Mouse (Mus musculus): ENCODE results near the gene Pllp. TPM values are rescaled to one million over a fixed set of nuclear protein-coding genes. Genes with fewer than 3 reads are reported as not detected.

Gene Pllp
- polyA plus RNA-seq, 1 experiment: not detected

DNA sequence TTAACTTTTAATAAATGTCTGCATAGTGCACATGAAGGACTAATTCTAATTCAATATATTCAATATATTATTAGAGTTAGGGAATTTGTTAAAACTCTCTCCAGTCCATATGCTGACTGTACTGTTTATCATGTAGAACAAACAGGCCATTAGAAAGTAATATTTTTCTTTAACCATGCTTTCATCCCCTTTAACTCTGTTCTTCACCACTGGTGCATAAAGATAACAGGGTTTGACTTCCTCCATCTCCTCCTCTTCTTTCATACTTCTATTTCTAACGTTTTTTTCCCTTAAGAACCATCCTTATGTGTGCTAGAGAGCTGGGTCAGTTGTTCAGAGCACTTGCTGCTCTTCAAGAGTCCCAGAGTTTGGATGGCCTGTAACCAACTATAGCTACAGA lies 50.9 kb downstream of the Pllp start:
- H3K27ac ChIP-seq (ENCODE audit: insufficient read depth, low read depth, low read length): no peak overlapping the region
- H3K4me1 ChIP-seq (ENCODE audit: control insufficient read depth, insufficient read depth, low read length): no peaks in the 10 kb centered on the region
- WGBS: 52% methylated on average over 1 of the region's 1 CpGs
- TF ChIP-seq CTCF (IDR thresholded peaks at IDR 0.05; ENCODE audit: insufficient read depth, low read depth, low read length) (no peak), POLR2A (IDR thresholded peaks at IDR 0.05; ENCODE audit: insufficient read depth, low read depth, low read length) (no peak)
- no peak overlapping the region for H3K4me3 ChIP-seq (ENCODE audit: insufficient read depth, low read depth, low read length)

DNA sequence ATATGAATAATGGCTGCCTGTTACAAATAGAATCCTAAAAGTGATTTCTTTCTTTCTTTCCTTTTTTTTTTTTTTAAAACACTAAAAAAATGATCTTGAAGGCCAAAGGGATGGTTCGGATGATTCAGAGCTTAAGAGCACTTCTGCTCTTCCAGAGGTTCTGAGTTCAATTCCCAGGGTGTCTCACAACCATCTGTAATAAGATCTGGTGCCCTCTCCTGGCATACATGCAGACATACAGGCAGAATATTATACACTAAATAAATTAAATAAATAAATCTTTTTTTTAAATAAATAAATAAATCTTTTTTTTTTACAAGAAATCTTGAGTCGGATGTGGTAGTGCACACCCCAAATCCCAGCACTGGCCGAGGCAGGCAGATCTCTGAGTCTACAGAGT lies 54.1 kb downstream of the Pllp start:
- no peak for TF ChIP-seq CTCF (IDR thresholded peaks at IDR 0.05; ENCODE audit: insufficient read depth, low read depth, low read length)
- no peak for TF ChIP-seq POLR2A (IDR thresholded peaks at IDR 0.05; ENCODE audit: insufficient read depth, low read depth, low read length)
- no peak overlapping the region for H3K4me3 ChIP-seq (ENCODE audit: insufficient read depth, low read depth, low read length)
- H3K4me1 ChIP-seq (ENCODE audit: control insufficient read depth, insufficient read depth, low read length): no peaks in the 10 kb centered on the region
- H3K27ac ChIP-seq (ENCODE audit: insufficient read depth, low read depth, low read length): no peak overlapping the region
- WGBS: 93% methylated on average over 3 of the region's 3 CpGs

- Histone ChIP-seq H3K27ac (ENCODE audit: insufficient read depth, low read depth, low read length) (no peak overlapping the region), H3K4me3 (ENCODE audit: insufficient read depth, low read depth, low read length) (no peak overlapping the region), H3K4me1 (ENCODE audit: control insufficient read depth, insufficient read depth, low read length) (no peaks in the 10 kb centered on the region)
- TF ChIP-seq POLR2A (IDR thresholded peaks at IDR 0.05; ENCODE audit: insufficient read depth, low read depth, low read length) (no peak), CTCF (IDR thresholded peaks at IDR 0.05; ENCODE audit: insufficient read depth, low read depth, low read length) (no peak)
- WGBS: 80% methylated on average over 2 of the region's 2 CpGs
Measured at GRCm38 (mm10) chr8:94641183-94641582, 54.9 kb downstream of the Pllp start.

DNA sequence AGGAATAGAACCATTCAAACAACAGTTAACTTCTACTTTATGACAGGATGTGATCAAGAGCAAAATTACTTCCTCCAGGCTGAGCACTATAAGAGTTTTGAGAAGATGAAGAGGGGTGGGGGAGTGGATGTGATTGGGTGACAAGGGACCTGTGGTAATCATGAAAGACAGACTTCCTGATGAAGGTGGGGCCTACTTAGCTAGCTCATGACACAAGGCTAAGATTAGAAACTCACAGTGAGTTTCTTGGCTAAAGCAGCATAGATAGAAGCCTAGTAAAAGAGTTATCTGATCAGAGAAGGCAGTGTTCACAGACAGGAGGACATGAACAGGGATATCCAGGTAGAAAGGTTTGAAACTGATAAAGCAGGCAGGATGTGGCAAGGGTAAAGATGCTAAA lies 61.9 kb downstream of the Pllp start:
- no peaks in the 10 kb centered on the region for H3K4me1 ChIP-seq (ENCODE audit: control insufficient read depth, insufficient read depth, low read length)
- H3K4me3 ChIP-seq (ENCODE audit: insufficient read depth, low read depth, low read length): no peak overlapping the region
- H3K27ac ChIP-seq (ENCODE audit: insufficient read depth, low read depth, low read length): no peak overlapping the region
- TF ChIP-seq CTCF (IDR thresholded peaks at IDR 0.05; ENCODE audit: insufficient read depth, low read depth, low read length): no peak
- no peak for TF ChIP-seq POLR2A (IDR thresholded peaks at IDR 0.05; ENCODE audit: insufficient read depth, low read depth, low read length)

DNA sequence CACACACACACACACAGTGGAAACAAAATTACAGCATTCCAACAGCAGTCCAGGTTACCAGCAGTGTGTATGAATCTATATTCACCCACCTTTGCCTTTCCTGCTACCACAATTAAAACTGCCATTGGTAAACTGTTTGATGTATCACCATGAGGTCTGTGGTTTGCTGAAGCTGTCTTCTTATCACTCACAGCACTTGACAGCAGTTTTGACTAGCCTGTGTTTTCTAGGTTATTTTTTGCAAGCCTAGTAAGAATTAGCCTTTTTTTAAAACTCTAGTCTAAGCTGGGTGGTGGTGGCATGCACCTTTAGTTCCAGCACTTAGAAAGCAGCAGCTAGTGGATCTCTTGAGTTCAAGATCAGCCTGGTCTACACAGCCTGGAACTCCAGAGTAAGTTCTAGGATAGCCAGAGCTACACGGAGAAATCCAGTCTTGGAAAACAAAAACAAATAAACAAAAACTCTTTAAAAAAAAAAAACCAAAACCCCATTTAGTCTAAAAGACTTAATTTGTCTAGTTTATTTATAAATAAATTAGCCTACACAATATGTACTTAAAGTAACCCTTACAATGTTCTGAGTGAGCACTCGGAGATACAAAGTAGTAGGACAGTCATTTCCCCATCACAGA lies 62.4 kb downstream of the Pllp start:
- Histone ChIP-seq H3K4me3 (ENCODE audit: insufficient read depth, low read depth, low read length) (no peak overlapping the region), H3K27ac (ENCODE audit: insufficient read depth, low read depth, low read length) (no peak overlapping the region), H3K4me1 (ENCODE audit: control insufficient read depth, insufficient read depth, low read length) (no peaks in the 10 kb centered on the region)
- WGBS: 79% methylated on average over 2 of the region's 2 CpGs
- no peak for TF ChIP-seq CTCF (IDR thresholded peaks at IDR 0.05; ENCODE audit: insufficient read depth, low read depth, low read length)
- TF ChIP-seq POLR2A (IDR thresholded peaks at IDR 0.05; ENCODE audit: insufficient read depth, low read depth, low read length): no peak

Other genes with a start within 250 kb of the Pllp start
- not detected in 2 replicates for gene Cpne2, start 163.3 kb downstream of the Pllp start, polyA plus RNA-seq (2012; ENCODE audit: insufficient read depth, insufficient read length, low replicate concordance, missing spikeins)
- 135 TPM in 1 of 2 replicates, not detected in the other for gene Rspry1, start 94.3 kb downstream of the Pllp start, polyA plus RNA-seq (2012; ENCODE audit: insufficient read depth, insufficient read length, low replicate concordance, missing spikeins)
- gene Fam192a, start 94.3 kb downstream of the Pllp start, polyA plus RNA-seq (2012; ENCODE audit: insufficient read depth, insufficient read length, low replicate concordance, missing spikeins): 692 TPM in 1 of 2 replicates, not detected in the other
- gene Arl2bp, start 29.7 kb downstream of the Pllp start, polyA plus RNA-seq (2012; ENCODE audit: insufficient read depth, insufficient read length, low replicate concordance, missing spikeins): 149 TPM in 1 of 2 replicates, not detected in the other
- not detected in 2 replicates for gene Ccl22, start 49.3 kb upstream of the Pllp start, polyA plus RNA-seq (2012; ENCODE audit: insufficient read depth, insufficient read length, low replicate concordance, missing spikeins)
- not detected in 2 replicates for gene Cx3cl1, start 75.7 kb upstream of the Pllp start, polyA plus RNA-seq (2012; ENCODE audit: insufficient read depth, insufficient read length, low replicate concordance, missing spikeins)
- gene Ccl17, start 114.2 kb upstream of the Pllp start, polyA plus RNA-seq (2012; ENCODE audit: insufficient read depth, insufficient read length, low replicate concordance, missing spikeins): not detected in 2 replicates
- not detected in 2 replicates for gene Coq9, start 142.0 kb upstream of the Pllp start, polyA plus RNA-seq (2012; ENCODE audit: insufficient read depth, insufficient read length, low replicate concordance, missing spikeins)
- gene Ciapin1, start 142.1 kb upstream of the Pllp start, polyA plus RNA-seq (2012; ENCODE audit: insufficient read depth, insufficient read length, low replicate concordance, missing spikeins): not detected in 2 replicates
- not detected in 2 replicates for gene Polr2c, start 161.2 kb upstream of the Pllp start, polyA plus RNA-seq (2012; ENCODE audit: insufficient read depth, insufficient read length, low replicate concordance, missing spikeins)
- gene Dok4, start 180.1 kb upstream of the Pllp start, polyA plus RNA-seq (2012; ENCODE audit: insufficient read depth, insufficient read length, low replicate concordance, missing spikeins): not detected in 2 replicates
- gene Ccdc102a, start 221.8 kb upstream of the Pllp start, polyA plus RNA-seq (2012; ENCODE audit: insufficient read depth, insufficient read length, low replicate concordance, missing spikeins): not detected in 2 replicates
- not detected in 2 replicates for gene Adgrg5, start 227.4 kb upstream of the Pllp start, polyA plus RNA-seq (2012; ENCODE audit: insufficient read depth, insufficient read length, low replicate concordance, missing spikeins)